Mouse (Mus musculus): ENCODE data around the gene Lrriq1. TPM values are rescaled to one million over a fixed set of nuclear protein-coding genes. Genes with fewer than 3 reads are reported as not detected.

Lrriq1 gene
- polyA plus RNA-seq (2012; ENCODE audit: insufficient read depth, low replicate concordance) = not detected in 2 replicates

DNA sequence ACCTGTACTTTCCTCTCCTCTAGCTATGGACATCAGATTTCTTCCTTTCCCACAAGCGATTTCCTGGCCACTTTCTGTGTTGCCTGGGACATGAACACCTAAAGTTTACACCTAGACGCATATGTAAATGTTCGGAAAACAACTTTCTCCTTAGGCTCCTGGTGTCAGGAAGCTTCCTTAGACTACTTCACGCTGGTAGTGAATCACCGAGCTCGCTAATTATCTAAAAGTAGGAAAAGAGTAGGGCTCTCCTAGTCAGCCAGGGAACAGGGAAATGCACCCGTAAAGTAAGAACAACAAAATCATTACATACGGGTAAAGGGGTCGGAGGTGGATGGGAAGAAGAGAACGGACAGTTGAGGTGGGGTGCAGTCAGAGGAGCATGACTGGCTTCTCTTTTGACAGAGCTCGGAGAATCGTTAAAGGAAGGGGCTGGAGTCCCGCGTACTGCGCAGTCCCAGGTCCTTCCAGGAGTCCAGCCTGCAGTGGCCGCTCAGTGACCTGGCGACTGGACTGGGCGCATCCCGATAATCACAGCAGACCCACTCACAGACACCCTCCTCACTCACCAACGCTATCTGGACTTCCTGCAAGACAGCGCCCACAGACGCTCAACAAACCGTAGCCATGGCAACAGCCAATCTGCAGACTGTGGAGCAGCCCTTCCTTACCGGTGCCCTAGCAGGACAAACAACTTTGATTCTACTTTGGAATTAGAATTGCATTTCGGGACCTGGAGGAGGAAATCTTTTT lies at the start of gene Lrriq1:
Gene Lrriq1 (minus strand): TSS at position 616 of the 753 bp plus-strand sequence.
- Histone ChIP-seq H3K27me3 (replicated peaks) (peaks cover 3% of the 10 kb centered on the region), H3K4me3 (replicated peaks) (peak within 1 kb of the TSS; percentile 62), H3K4me1 (peaks cover 4% of the 10 kb centered on the region; the same call in 1 of the 2 replicates), H3K36me3 (replicated peaks; ENCODE audit: low read length) (no peaks in the 10 kb centered on the region), H3K9me3 (peaks cover 3% of the 10 kb centered on the region; the same call in 1 of the 2 replicates)
- no peak for TF ChIP-seq FLI1 (IDR thresholded peaks at IDR 0.05; ENCODE audit: low read length)
- TF ChIP-seq GATA1 (IDR thresholded peaks at IDR 0.05; ENCODE audit: borderline replicate concordance, low read length) = no peak

DNA sequence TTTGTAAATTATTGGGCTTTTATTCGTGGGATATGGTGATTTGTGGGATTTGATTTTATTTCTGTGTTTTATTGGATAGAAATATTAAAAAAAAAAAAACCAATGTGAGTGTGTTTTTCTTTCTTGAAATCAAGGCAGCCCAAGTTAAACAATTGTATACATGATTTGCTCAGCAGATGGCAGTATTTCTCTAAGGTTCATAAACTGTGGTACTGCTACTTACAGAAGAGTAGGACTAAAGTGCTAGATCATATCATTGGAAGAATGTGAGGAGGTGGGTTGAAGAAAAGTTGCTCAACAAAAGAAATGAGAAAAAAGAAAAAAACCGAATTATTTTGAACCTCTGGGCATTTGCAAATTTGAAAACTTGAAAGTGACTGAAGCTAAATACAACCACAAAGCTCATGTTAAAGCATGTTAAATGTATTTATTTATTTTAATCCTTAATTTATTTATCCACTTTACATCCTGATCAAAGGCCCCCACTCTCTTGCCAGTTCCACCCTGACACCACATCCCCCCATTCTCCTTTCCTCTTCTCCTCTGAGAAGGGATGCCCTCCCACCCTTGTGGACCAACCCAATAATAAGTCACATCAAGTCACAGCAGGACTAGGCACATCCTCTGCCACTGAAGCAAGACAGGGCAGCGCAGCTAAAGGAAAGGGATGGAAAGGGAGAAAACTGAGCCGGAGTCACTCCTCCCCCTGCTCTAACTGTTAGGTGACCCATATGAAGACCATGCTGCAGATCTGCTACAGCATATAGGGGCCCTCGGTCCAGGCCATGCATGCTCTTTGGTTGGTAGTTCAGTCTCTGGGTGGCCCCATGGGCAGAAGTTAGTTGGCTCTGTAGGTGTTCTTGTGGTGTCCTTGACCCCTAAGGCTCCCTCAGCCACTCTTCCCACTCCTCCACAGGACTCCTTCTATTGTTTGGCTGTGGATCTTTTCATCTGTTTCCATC lies 18.0 kb upstream of the Lrriq1 start:
- TF ChIP-seq GATA1 (IDR thresholded peaks at IDR 0.05; ENCODE audit: borderline replicate concordance, low read length) (no peak), FLI1 (IDR thresholded peaks at IDR 0.05; ENCODE audit: low read length) (no peak)
- no peak overlapping the region for H3K4me3 ChIP-seq (replicated peaks)

GRCm38 (mm10) chr10:103236460-103236772 lies 294 bp upstream of the Lrriq1 start:
- TF ChIP-seq FLI1 (IDR thresholded peaks at IDR 0.05; ENCODE audit: low read length) (no peak), GATA1 (IDR thresholded peaks at IDR 0.05; ENCODE audit: borderline replicate concordance, low read length) (no peak)
- Histone ChIP-seq H3K9me3 (peaks cover 3% of the 10 kb centered on the region; the same call in 1 of the 2 replicates), H3K4me3 (replicated peaks) (no peak overlapping the region), H3K36me3 (replicated peaks; ENCODE audit: low read length) (no peaks in the 10 kb centered on the region), H3K4me1 (peaks cover 4% of the 10 kb centered on the region; the same call in 1 of the 2 replicates), H3K27me3 (replicated peaks) (peaks cover 3% of the 10 kb centered on the region)

More for the DNA sequence above, 18.0 kb upstream of the Lrriq1 start:
- Histone ChIP-seq H3K9me3 (no peaks in the 10 kb centered on the region), H3K36me3 (replicated peaks; ENCODE audit: low read length) (no peaks in the 10 kb centered on the region), H3K4me1 (no peaks in the 10 kb centered on the region), H3K27me3 (replicated peaks) (no peaks in the 10 kb centered on the region)

DNA sequence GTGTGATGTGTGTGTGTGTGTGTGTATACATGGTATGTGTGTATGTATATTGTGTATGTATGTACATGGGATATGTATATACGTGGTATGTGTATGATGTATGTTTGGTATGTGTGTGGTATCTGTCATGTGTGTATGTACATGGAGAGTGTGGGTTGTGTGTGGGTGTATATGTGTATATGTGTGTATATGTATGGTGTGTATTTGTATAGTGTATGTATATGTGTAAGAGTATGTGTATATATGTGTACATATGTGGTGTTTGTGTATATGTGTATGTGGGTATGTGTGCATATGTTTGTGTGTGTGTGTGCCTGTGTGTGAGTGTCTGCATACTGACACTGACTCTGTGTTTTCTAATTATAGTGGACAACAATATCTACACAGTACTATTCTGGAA lies 9.5 kb downstream of the Lrriq1 start:
- Histone ChIP-seq H3K4me3 (replicated peaks) (no peak overlapping the region), H3K27me3 (replicated peaks) (no peaks in the 10 kb centered on the region), H3K36me3 (replicated peaks; ENCODE audit: low read length) (no peaks in the 10 kb centered on the region), H3K4me1 (no peaks in the 10 kb centered on the region), H3K9me3 (no peaks in the 10 kb centered on the region)
- no peak for TF ChIP-seq GATA1 (IDR thresholded peaks at IDR 0.05; ENCODE audit: borderline replicate concordance, low read length)
- TF ChIP-seq FLI1 (IDR thresholded peaks at IDR 0.05; ENCODE audit: low read length) = no peak

DNA sequence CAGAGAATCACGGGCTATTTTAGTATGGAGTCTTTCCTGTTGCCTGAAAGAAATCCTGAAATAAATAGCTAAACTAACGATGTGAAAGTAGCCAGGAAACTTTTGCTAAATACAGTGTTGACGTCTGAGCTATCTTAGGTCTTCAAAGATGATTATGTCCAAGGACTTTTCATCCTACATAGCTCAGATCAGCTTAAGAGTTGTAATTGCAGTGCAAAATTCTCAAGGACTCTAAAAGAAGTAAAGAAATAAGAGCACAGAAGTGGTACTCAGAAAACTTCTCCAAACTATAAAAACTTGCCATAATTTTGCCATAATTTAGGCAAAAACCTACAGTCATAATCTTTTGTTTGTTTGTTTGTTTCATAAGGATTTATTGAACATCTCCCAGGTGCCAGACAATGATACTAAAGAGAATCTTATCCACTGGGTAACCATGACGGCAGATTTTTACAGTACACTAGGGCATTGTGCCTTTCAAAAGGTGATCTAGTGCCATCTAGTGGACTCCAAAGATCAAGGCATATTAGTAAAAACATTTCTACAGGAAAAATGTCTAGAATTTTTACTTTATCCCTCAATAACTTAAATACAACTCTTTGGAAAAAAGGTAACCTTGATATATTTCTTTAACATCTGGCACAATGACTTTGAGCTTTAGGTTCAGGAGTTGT lies 41.3 kb downstream of the Lrriq1 start:
- H3K9me3 ChIP-seq = no peaks in the 10 kb centered on the region

GRCm38 (mm10) chr10:103145769-103146379 lies 90.2 kb downstream of the Lrriq1 start:
- no peaks in the 10 kb centered on the region for H3K4me1 ChIP-seq
- TF ChIP-seq FLI1 (IDR thresholded peaks at IDR 0.05; ENCODE audit: low read length) (no peak), GATA1 (IDR thresholded peaks at IDR 0.05; ENCODE audit: borderline replicate concordance, low read length) (no peak)
- no peaks in the 10 kb centered on the region for H3K27me3 ChIP-seq (replicated peaks)
- no peak overlapping the region for H3K4me3 ChIP-seq (replicated peaks)
- no peaks in the 10 kb centered on the region for H3K9me3 ChIP-seq
- no peaks in the 10 kb centered on the region for H3K36me3 ChIP-seq (replicated peaks; ENCODE audit: low read length)

More for the DNA sequence above, 41.3 kb downstream of the Lrriq1 start:
- Histone ChIP-seq H3K27me3 (replicated peaks) (no peaks in the 10 kb centered on the region), H3K4me3 (replicated peaks) (no peak overlapping the region), H3K4me1 (no peaks in the 10 kb centered on the region), H3K36me3 (replicated peaks; ENCODE audit: low read length) (no peaks in the 10 kb centered on the region)
- no peak for TF ChIP-seq GATA1 (IDR thresholded peaks at IDR 0.05; ENCODE audit: borderline replicate concordance, low read length)
- no peak for TF ChIP-seq FLI1 (IDR thresholded peaks at IDR 0.05; ENCODE audit: low read length)

GRCm38 (mm10) chr10:103144927-103145768 lies 91.0 kb downstream of the Lrriq1 start:
- no peak overlapping the region for H3K4me3 ChIP-seq (replicated peaks)
- no peaks in the 10 kb centered on the region for H3K9me3 ChIP-seq
- H3K4me1 ChIP-seq = no peaks in the 10 kb centered on the region
- no peaks in the 10 kb centered on the region for H3K27me3 ChIP-seq (replicated peaks)
- no peaks in the 10 kb centered on the region for H3K36me3 ChIP-seq (replicated peaks; ENCODE audit: low read length)
- TF ChIP-seq GATA1 (IDR thresholded peaks at IDR 0.05; ENCODE audit: borderline replicate concordance, low read length) = no peak
- no peak for TF ChIP-seq FLI1 (IDR thresholded peaks at IDR 0.05; ENCODE audit: low read length)

- Histone ChIP-seq H3K4me3 (replicated peaks) (no peak overlapping the region), H3K27me3 (replicated peaks) (no peaks in the 10 kb centered on the region), H3K4me1 (no peaks in the 10 kb centered on the region), H3K9me3 (no peaks in the 10 kb centered on the region), H3K36me3 (replicated peaks; ENCODE audit: low read length) (no peaks in the 10 kb centered on the region)
- TF ChIP-seq GATA1 (IDR thresholded peaks at IDR 0.05; ENCODE audit: borderline replicate concordance, low read length) (no peak), FLI1 (IDR thresholded peaks at IDR 0.05; ENCODE audit: low read length) (no peak)
Observed at GRCm38 (mm10) chr10:103142526-103142925, 93.6 kb downstream of the Lrriq1 start.
